Mouse (Mus musculus) cerebral cortex, adult 2 months (tissue): ENCODE data around the gene Pak3.

Experiments used
- WGBS: fragments of 180-500 bp; shearing (Covaris S2); methylation state at CpG from one replicate; pipeline ENCODE4 v1.1.7; 2018; 5-methylcytosine and 5-hydroxymethylcytosine counted together

The Pak3 gene

DNA sequence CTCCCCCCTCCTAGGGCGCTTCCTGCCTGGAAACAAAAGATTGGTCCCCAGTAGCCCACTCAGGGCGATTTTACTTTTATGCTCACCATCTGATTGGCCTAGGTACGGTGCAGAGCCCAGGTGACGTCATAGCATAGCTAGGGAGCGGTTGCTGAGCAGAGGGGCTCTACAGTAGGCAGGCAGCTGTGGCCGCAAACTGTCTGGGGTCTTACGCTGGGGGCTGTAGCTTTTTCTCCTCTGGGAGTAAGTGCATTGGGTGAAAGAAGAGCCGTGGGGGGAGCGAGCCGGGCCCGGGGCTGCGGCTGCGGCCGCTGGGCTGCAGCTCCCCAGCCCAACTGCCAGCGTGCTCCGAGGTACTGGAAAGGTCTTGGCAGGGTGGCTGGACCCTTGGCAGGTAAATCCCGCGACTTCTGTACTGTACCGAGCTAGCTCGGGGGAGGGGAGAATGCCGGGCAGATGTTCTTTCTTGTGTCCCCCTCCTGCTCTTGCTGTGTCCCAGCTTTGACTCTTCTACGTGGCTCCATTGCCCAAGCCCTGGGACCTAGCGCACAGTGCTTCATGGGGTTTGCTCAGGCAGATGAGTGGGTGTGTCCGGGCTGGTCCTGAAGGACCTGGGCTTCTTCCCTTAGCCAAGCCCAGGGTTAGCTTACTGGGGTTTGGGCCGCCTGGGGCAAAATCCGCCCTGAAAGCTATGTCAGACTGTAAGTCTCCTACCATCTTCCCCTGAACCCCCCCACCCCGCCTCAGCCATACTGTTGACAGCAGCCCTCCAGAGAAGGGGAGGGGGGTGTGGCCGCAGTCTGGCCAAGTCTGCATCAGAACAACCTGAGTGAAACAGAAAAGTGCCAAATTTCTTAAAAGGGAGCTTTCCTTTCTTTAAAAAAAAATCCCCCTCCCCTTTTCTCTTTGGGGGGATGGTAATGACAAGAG is 146.1 kb downstream of the Pak3 start:
- WGBS: 9% methylated on average over 26 of the region's 28 CpGs

DNA sequence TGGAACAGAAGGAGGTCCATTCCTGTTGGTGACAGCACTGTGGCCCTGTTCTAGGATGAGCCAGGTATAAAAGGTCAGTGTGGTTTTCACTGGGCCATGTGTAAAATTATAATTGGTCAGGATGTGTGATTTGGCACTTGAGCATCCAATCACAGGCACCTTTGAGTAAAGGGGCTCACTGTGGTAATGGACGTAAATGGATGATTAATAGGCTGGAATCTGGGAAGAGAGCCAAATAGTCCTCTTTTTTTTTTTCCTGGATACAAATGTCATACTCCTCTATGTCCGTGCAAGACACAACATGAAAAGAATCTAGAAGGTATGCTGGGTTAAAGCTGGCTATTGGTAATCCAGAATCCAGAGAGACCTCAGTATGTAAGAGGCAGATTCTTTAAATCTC is 147.4 kb downstream of the Pak3 start:
- WGBS: 35% methylated on average over 2 of the region's 2 CpGs

DNA sequence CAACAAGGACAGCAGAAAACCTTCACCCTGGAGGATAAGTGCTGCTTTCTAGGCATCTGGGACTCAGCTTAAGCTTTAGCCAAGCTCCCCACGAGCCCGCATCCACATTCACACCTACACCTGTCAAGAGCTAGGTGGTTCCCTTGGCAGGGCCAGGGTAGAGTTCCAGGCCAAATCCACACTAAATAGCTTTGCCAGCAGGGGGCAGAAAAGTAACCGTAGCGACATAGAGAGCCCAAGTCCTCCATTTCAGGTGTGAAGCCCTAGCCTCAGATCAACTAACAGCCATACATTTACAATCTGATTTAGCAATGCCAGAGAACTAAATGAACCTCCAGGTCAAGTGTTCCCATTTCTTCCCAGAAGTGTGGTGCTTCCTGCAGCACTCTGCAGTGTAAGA is 148.6 kb downstream of the Pak3 start:
- 23% methylated on average over 4 of the region's 4 CpGs for WGBS

DNA sequence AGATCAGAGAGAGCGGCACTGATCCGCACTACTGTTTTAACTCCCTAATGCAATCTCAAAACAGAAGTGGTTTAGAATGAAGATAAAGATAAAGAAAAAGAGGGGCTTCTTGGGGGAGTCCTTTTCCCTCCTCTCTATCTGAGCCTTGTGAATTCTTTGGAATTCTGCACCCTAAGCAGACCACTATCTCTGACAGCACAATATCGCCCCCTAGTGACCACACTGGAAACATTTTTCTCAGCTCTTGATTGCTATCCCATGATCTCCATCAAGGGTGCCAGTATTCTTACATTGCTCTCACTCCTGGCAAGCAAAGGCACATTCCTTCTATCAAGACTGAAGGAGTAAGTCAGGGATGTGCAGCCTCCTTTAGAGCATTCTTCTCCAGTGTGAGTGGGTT is 149.9 kb downstream of the Pak3 start:
- WGBS: 25% methylated on average over 3 of the region's 3 CpGs

DNA sequence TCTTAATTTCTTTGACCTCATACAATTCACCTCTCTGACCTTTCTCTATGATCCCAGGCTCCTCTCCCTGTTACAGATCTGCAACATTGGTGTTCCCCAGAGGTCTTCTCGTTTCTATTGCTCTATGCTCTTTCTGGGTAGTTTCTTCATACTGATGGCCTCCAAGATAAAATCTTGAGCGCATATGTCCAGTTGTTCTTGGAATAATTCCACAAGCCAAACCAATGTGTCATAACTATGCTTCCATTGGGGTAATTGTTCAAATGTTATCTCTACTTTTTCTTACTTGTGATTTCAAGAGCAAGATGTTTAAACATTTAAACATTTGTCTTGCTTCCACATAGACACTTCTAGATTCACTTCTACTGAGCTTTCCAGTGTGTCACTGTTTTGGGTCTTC is 160.2 kb downstream of the Pak3 start:
- 81% methylated on average over 2 of the region's 2 CpGs for WGBS

DNA sequence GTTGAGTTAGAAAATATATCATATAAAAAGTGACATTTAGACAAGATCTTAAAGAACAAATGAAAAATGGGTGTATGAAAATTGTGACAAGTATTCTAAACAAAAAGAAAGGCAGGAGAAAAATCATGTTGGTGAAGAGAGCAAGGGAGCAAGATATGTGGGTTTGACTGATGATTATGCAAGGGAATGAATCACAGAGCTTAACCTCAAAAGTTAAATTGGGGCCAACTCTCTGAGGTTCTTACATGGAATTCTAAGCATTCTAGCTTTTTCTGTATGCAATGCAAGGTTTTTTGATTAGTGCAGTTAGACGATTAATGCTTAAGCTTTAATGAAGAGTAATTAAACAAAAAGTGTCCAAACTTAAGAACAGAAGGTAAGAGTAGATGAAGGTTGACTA is 203.9 kb downstream of the Pak3 start:
- 47% methylated on average over 1 of the region's 1 CpGs for WGBS

DNA sequence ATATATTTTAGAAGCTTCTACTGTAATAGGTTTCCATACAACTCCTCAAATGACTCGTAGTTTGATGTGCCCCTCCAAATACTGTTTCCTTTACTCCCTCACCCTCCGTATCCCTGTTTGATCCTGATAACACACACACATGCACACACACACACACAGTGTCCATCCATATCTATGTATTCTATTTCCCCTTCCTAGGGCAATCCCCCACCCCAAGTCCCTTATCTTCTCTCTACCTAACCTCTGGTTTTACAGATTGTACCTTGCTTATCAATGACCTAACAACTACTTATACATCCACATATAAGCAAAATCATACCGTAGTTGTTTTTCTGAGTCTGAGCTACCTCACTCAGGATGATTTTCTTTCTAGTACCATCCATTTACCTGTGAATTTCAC is 207.0 kb downstream of the Pak3 start:
- 91% methylated on average over 3 of the region's 3 CpGs for WGBS

DNA sequence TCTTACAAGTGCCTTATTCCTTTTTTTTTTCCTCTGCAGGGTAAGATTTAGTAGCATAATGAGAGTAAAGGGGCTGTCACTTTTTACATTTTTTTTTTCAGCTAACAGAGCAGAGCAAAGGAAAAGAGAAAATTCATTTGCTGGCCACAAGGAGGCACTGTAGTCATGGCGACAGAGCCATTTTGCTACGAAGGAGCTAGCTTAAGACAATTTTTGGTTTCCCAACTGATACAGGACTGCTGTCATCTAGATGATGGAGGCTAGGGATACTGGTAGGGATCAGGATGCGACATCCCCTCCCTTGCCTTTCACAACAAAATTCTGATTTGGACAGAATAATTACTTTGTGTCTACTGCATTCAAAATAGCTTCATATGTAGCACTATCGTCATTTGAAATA is 217.6 kb downstream of the Pak3 start:
- WGBS: 30% methylated on average over 4 of the region's 4 CpGs

DNA sequence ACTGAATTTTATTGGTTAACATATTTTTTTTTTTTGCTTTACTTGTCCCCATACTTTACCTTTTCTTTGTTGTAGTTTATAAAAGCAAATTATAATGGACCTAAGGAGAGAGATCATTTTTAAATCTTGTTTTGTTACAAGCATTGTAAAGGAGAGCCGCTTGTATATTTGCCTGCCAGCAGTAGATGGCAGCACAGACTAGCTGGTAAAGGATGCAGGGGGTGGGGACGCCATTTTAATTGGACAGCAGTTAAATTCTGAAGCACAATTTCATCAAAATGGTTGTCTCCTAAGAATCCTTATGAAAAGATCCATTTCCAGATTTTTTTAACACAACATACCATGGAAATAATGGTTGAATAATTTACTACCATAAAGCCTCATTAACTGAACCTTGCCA is 220.8 kb downstream of the Pak3 start:
- WGBS: 8% methylated on average over 2 of the region's 2 CpGs

DNA sequence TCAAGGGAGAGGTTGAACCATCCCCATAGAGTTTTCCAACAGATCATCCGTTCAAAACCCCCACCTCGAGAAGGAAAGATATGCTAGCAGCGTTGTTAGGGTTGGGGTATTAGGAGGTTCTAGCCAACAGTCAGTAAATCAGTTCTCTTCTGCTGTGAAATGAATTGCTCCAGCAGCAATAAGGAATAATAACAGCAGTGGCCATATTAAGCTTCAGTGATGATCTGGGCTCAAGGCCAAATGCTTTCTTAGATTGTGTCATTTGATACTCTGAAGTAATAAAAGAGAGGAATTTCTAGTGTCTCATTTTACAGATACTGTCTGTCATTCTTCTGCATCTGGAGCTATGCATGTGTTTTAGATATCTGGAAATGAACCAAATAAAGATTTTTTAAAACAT is 244.2 kb downstream of the Pak3 start:
- 81% methylated on average over 3 of the region's 3 CpGs for WGBS

DNA sequence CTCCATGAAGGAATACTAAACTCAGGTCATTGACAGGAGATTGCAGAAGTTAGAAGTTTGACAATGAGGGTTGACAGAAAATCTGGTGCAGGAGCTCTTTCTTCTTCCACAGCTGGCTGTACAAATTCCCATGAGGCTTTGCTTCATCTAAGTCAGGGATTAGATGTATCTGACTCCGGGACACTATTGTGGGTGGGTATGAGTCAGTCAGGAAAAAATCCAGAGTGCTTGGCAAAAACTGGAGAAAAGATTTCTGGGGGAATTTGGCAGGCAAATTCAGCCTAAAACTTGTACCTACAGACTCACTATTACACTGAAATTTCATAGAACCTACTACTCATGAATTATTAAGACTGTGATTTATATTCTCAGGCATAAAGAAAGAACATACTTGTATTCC is 297.6 kb downstream of the Pak3 start:
- 36% methylated on average over 1 of the region's 1 CpGs for WGBS

DNA sequence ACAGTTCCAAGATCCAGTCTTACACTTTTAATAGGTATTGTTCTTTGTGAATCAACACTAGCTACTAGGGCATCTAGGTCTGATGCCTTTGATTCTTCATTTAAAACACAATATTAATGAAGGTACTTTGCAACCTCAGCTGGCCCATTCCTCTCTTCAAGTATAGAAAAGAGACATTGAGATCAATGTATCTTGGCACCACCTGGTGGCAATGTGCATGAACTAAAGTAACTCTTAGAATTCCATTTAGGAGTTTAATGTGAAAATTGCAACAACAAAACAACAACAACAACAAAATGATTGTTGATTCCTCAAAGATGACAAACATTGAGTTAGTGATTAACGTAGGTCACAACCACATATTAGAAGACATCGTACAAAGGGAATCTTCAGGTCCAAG is 300.6 kb downstream of the Pak3 start:
- WGBS: 90% methylated on average over 2 of the region's 2 CpGs

DNA sequence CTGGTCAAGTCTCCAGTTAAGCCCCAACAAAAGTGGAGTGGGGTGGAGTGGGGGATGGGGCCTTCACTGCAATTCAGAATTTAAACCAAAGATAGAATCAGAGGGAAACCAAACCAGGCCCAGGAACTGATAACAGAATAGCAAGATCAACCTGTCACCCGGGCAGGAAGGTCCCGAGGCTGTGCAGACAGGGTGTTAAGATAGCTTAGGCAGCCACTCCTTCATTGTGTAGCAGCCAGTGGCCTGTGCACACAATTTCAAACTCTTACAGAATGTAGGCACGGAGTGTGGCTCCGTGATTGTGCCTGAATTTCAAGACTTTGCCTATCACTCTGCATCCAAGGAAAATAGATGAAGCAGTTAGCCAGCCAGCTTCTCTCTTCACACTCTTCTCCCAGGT is 308.1 kb downstream of the Pak3 start:
- WGBS: 80% methylated on average over 4 of the region's 4 CpGs

DNA sequence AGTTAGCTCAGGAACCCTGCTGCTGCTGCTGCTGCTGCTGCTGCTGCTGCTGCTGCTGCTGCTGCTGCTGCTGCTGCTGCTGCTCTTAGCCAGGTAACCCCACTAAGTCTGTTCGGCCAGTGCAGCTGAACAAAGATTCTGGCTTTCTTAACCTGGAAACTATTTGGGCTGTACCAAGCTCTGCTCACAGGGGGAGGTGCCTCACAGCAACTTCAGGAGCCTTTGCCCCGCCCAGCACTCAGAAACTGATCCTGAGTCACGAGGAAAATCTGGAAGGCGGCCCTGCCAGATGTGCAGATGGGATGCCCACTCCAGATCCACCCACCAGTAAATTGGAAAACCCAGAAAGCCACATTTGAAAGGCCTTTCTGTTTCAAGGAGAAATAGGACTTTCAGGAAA is 308.8 kb downstream of the Pak3 start, which contains the start of gene Capn6:
TSS of gene Capn6 (minus strand) at position 203 of the 400 bp plus-strand sequence.
- 45% methylated on average over 4 of the region's 4 CpGs for WGBS

DNA sequence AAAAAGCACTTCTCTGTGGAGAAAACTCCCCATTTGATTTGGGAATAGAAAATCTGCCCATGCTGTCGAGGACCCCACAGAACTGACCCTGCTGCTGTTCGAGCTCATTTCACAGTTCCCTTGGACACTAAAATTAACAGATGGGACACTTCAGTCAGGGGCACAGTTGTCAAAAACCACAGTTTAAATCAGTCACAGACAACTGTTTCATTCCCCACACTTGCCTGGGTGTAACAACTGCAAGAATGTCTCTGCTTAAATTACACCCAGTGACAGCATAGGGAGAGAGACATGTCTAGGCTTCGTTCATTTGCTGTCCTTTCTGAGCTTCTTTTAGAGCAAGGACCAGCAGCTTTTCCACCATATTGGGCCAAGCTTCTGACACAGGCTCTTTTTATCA is 328.2 kb downstream of the Pak3 start:
- WGBS: 52% methylated on average over 3 of the region's 3 CpGs
